ENCODE assay signal across 24 mouse cellular contexts in genomic region chr14:55468301-55468741, GRCm38 (mm10). TPM values are rescaled to one million over a fixed set of nuclear protein-coding genes. Genes with fewer than 3 reads are reported as not detected.
DNase-seq lines count a peak whose midpoint lies in the region; ATAC-seq lines count a peak whose summit lies in the region.
"Had no signal": no experiment of that assay in that cellular context is flagged by ENCODE, and none has a peak within 500 bp of the region (broad histone marks: within the 10 kb centered on the region; RNA-seq: fewer than 3 reads in every experiment).

No protein-coding gene starts in this region.

- no peak overlapping the region for H3K4me2 ChIP-seq in liver, embryonic 16.5 days (ENCODE audit: low read depth, low read length)
- no peak overlapping the region for H3K4me2 ChIP-seq in liver, embryonic 11.5 days
- H3K4me2 ChIP-seq in forebrain, embryonic 12.5 days: no peak overlapping the region
- H3K4me2 ChIP-seq: embryonic facial prominence, embryonic 13.5 days; hindbrain, embryonic 12.5 days; limb, embryonic 13.5 days; lung, embryonic 15.5 days; neural tube, embryonic 15.5 days had no signal

- ATAC-seq in liver, embryonic 16.5 days (ENCODE audit: low read depth): peak; percentile 67; the same call in 1 of the 2 replicates
- no peak for ATAC-seq in liver, embryonic 11.5 days (replicated peaks; ENCODE audit: low FRiP score)
- no peak for ATAC-seq in forebrain, embryonic 12.5 days (ENCODE audit: low FRiP score)
- ATAC-seq: activated CD4-positive, CD25-positive, alpha-beta regulatory T cell, adult 4 months; forebrain, postnatal 0 days had no signal

- no peak overlapping the region for H3K4me3 ChIP-seq in liver, embryonic 16.5 days (ENCODE audit: low read depth, low read length)
- H3K4me3 ChIP-seq in liver, embryonic 11.5 days (ENCODE audit: low read depth, low read length): no peak overlapping the region
- H3K4me3 ChIP-seq in forebrain, embryonic 12.5 days (replicated peaks): no peak overlapping the region
- H3K4me3 ChIP-seq: embryonic facial prominence, embryonic 13.5 days; hindbrain, embryonic 12.5 days; limb, embryonic 13.5 days; lung, embryonic 15.5 days; myocyte; neural tube, embryonic 15.5 days had no signal

- H3K27me3 ChIP-seq in liver, embryonic 16.5 days (ENCODE audit: control insufficient read depth, insufficient read depth, low read depth, low read length): no peaks in the 10 kb centered on the region
- H3K27me3 ChIP-seq in liver, embryonic 11.5 days (replicated peaks; ENCODE audit: control insufficient read depth, insufficient read depth, low read length): no peaks in the 10 kb centered on the region
- 0 out of 2 replicates have a peak, but pooled peaks cover 11% of the 10 kb centered on the region for H3K27me3 ChIP-seq in forebrain, embryonic 12.5 days
- H3K27me3 ChIP-seq: hindbrain, embryonic 12.5 days; lung, embryonic 15.5 days; neural tube, embryonic 15.5 days had no signal

- peak overlapping the region; percentile 13; the same call in 1 of the 2 replicates for H3K27ac ChIP-seq in liver, embryonic 16.5 days (ENCODE audit: low read length)
- H3K27ac ChIP-seq in liver, embryonic 11.5 days (ENCODE audit: low read depth, low read length): no peak overlapping the region
- no peak overlapping the region for H3K27ac ChIP-seq in forebrain, embryonic 12.5 days
- H3K27ac ChIP-seq: embryonic facial prominence, embryonic 13.5 days; hindbrain, embryonic 12.5 days; limb, embryonic 13.5 days; lung, embryonic 15.5 days; neural tube, embryonic 15.5 days had no signal

- no peak overlapping the region for H3K9ac ChIP-seq in liver, embryonic 16.5 days (ENCODE audit: low read depth, low read length)
- no peak overlapping the region for H3K9ac ChIP-seq in liver, embryonic 11.5 days (ENCODE audit: low read depth, low read length)
- no peak overlapping the region for H3K9ac ChIP-seq in forebrain, embryonic 12.5 days
- H3K9ac ChIP-seq: embryonic facial prominence, embryonic 13.5 days; forebrain, postnatal 0 days; hindbrain, embryonic 12.5 days; limb, embryonic 13.5 days; lung, embryonic 15.5 days; neural tube, embryonic 15.5 days had no signal

- no peaks in the 10 kb centered on the region for H3K36me3 ChIP-seq in liver, embryonic 16.5 days (ENCODE audit: control insufficient read depth, insufficient read depth)
- no peaks in the 10 kb centered on the region for H3K36me3 ChIP-seq in liver, embryonic 11.5 days (ENCODE audit: control insufficient read depth, insufficient read depth, low read length)
- H3K36me3 ChIP-seq in forebrain, embryonic 12.5 days (replicated peaks): no peaks in the 10 kb centered on the region
- H3K36me3 ChIP-seq: embryonic facial prominence, embryonic 13.5 days; hindbrain, embryonic 12.5 days; limb, embryonic 13.5 days; lung, embryonic 15.5 days; neural tube, embryonic 15.5 days had no signal

- intact Hi-C loops in heart, postnatal 25 days (cut with DNase I): no loop called here

- H3K9me3 ChIP-seq in liver, embryonic 16.5 days (replicated peaks; ENCODE audit: control insufficient read depth, low read length): no peaks in the 10 kb centered on the region
- H3K9me3 ChIP-seq in liver, embryonic 11.5 days (ENCODE audit: control insufficient read depth, low read length): no peaks in the 10 kb centered on the region
- no peaks in the 10 kb centered on the region for H3K9me3 ChIP-seq in forebrain, embryonic 12.5 days
- H3K9me3 ChIP-seq: embryonic facial prominence, embryonic 13.5 days; hindbrain, embryonic 12.5 days; limb, embryonic 13.5 days; lung, embryonic 15.5 days; neural tube, embryonic 15.5 days had no signal

- 45% methylated on average over 2 of the region's 2 CpGs for WGBS in liver, embryonic 16.5 days (ENCODE audit: insufficient replicate concordance)
- WGBS in liver, embryonic 11.5 days: 66% methylated on average over 2 of the region's 2 CpGs
- 82% methylated on average over 2 of the region's 2 CpGs for WGBS in forebrain, embryonic 12.5 days

- H3K4me1 ChIP-seq in liver, embryonic 16.5 days (ENCODE audit: control insufficient read depth, low read depth, low read length): peaks cover 8% of the 10 kb centered on the region; the same call in 1 of the 2 replicates
- peaks cover 3% of the 10 kb centered on the region for H3K4me1 ChIP-seq in liver, embryonic 11.5 days (replicated peaks; ENCODE audit: control insufficient read depth, insufficient read depth, low read length)
- 0 out of 2 replicates have a peak, but pooled peaks cover 2% of the 10 kb centered on the region for H3K4me1 ChIP-seq in forebrain, embryonic 12.5 days

- DNase-seq in heart, adult 11 months: peak; percentile 91
- DNase-seq in heart, postnatal 25 days (ENCODE audit: low spot score): no peak
- DNase-seq in liver, embryonic 11.5 days (ENCODE audit: low spot score): no peak
- DNase-seq in kidney, adult 9 months: peak; percentile 93
- no peak for DNase-seq in cerebellum, adult 18-20 months
- no peak for DNase-seq in B cell, adult 2 months
- DNase-seq: cerebellum, adult 9-11 months; forebrain, postnatal 0 days; midbrain, embryonic 14.5 days; thymus, postnatal 4 days had no signal

RNA-seq across cellular contexts. Expression of gene Dhrs4, which starts 10.2 kb away (rescaled TPM):
- 100 to 1,000 TPM in 1 of 2 experiments, 10 to 100 TPM in 1; 99.7 to 119 TPM for total RNA-seq in heart, postnatal 25 days (2021)
- 88.8 and 91.2 TPM in 2 replicates for polyA plus RNA-seq in liver, embryonic 16.5 days (2015; fragmentation: Nextera tagmentation; extraction: Ambion mirVana)
- polyA plus RNA-seq in liver, embryonic 11.5 days (2014; fragmentation: Nextera tagmentation; extraction: Ambion mirVana): 58.7 and 59.4 TPM in 2 replicates
- polyA plus RNA-seq in forebrain, embryonic 12.5 days (2016; fragmentation: Nextera tagmentation; extraction: Ambion mirVana): 52.5 and 59.9 TPM in 2 replicates

RNA-seq across cellular contexts. Expression of gene Carmil3, which starts 22.1 kb away (rescaled TPM):
- total RNA-seq in heart, postnatal 25 days (2021): 1 to 10 TPM; 2.3 to 2.4 TPM
- 0.28 and 0.46 TPM in 2 replicates for polyA plus RNA-seq in liver, embryonic 16.5 days (2015; fragmentation: Nextera tagmentation; extraction: Ambion mirVana)
- 2.7 and 3.0 TPM in 2 replicates for polyA plus RNA-seq in liver, embryonic 11.5 days (2014; fragmentation: Nextera tagmentation; extraction: Ambion mirVana)
- polyA plus RNA-seq in forebrain, embryonic 12.5 days (2016; fragmentation: Nextera tagmentation; extraction: Ambion mirVana): 17.8 and 18.6 TPM in 2 replicates
- polyA plus RNA-seq: activated CD4-positive, CD25-positive, alpha-beta regulatory T cell, adult 4 months had no signal

RNA-seq across cellular contexts. Expression of gene Cpne6, which starts 41.9 kb away (rescaled TPM):
- total RNA-seq in heart, postnatal 25 days (2021): not detected
- polyA plus RNA-seq in liver, embryonic 16.5 days (2015; fragmentation: Nextera tagmentation; extraction: Ambion mirVana): not detected in 2 replicates
- 0.16 and 0.49 TPM in 2 replicates for polyA plus RNA-seq in liver, embryonic 11.5 days (2014; fragmentation: Nextera tagmentation; extraction: Ambion mirVana)
- 0.55 and 0.90 TPM in 2 replicates for polyA plus RNA-seq in forebrain, embryonic 12.5 days (2016; fragmentation: Nextera tagmentation; extraction: Ambion mirVana)
- total RNA-seq: gastrocnemius, adult 8-10 months had no signal
- polyA plus RNA-seq: activated CD4-positive, CD25-positive, alpha-beta regulatory T cell, adult 4 months; myocyte; Patski had no signal

RNA-seq across cellular contexts. Expression of gene Nrl, which starts 56.5 kb away (rescaled TPM):
- under 1 TPM in 1 of 2 experiments, not detected in 1; 0.18 TPM for total RNA-seq in heart, postnatal 25 days (2021)
- not detected in 2 replicates for polyA plus RNA-seq in liver, embryonic 16.5 days (2015; fragmentation: Nextera tagmentation; extraction: Ambion mirVana)
- polyA plus RNA-seq in liver, embryonic 11.5 days (2014; fragmentation: Nextera tagmentation; extraction: Ambion mirVana): not detected in 2 replicates
- polyA plus RNA-seq in forebrain, embryonic 12.5 days (2016; fragmentation: Nextera tagmentation; extraction: Ambion mirVana): not detected in 2 replicates
- total RNA-seq: adrenal gland, postnatal 4 days; gastrocnemius, adult 8-10 months had no signal
- polyA plus RNA-seq: embryonic facial prominence, embryonic 13.5 days; heart, embryonic 14.5 days; hindbrain, embryonic 12.5 days; intestine, embryonic 14.5 days; limb, embryonic 13.5 days; lung, embryonic 15.5 days; midbrain, embryonic 14.5 days; myocyte; Patski had no signal

Comparison
In these comparisons a context has a peak if more than half of its experiments do, and no peak if none do; other contexts are left out.
1. DNase-seq: peak in heart, adult 11 months (single experiment) and kidney, adult 9 months (single experiment); none in heart, postnatal 25 days (single experiment), liver, embryonic 11.5 days (single experiment), cerebellum, adult 18-20 months (0 of 2) and B cell, adult 2 months (0 of 2).